Mouse (Mus musculus): ENCODE results near the gene Zfp986.
"Not testable (repeated sequence)": the region's sequence is repeated elsewhere in the genome, so short reads cannot be mapped to it uniquely, and the experiment has no call there.

DNA sequence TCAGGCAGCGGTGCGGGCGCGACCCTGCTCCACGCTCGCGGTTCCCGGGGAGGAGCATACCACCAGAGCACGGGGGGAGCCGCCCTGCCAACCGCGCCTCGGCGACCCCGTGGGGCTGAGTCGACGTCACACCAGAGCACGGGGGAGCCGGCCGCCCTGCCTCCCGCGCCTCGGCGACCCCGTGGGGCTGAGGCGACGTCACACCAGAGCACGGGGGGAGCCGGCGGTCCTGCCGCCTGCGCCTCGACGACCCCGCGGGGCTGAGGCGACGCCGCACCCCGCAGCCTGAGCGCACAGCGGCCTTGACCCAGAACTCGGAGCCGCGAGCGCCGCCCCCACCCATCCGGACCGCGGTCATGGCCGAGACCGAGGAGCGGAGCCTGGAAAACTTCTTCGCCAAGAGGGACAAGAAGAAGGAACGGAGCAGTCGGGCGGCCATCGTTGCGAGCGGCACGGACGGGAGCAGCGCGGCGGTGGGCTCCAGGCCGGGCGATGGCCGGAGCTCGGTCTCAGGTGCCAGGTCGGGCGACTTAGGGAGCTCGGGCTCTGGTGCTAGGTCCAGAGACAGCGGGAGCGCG is 31.6 kb upstream of the Zfp986 start:
- TF ChIP-seq POLR2A (IDR thresholded peaks at IDR 0.05; ENCODE audit: low read depth, low read length); CTCF (IDR thresholded peaks at IDR 0.05; ENCODE audit: borderline replicate concordance, insufficient read depth, low read length): not testable (repeated sequence)
